Mouse (Mus musculus) testis, adult 2 months (tissue): ENCODE data around the gene Kdr.

Source experiments
- CTCF ChIP-seq: fragments of 200-500 bp; IDR thresholded peaks from 2 replicates; pipeline ENCODE4 v1.5.1; 2012; ENCODE audit warnings: low read depth, mild to moderate bottlenecking, inconsistent platforms, low read length, moderate library complexity; ENCODE audit not compliant: control insufficient read depth, insufficient read depth, insufficient replicate concordance
- POLR2A ChIP-seq: fragments of 200-500 bp; IDR thresholded peaks from 2 replicates; pipeline ENCODE4 v1.6.1; 2012; ENCODE audit warnings: low read depth, mild to moderate bottlenecking, inconsistent platforms, low read length, moderate library complexity; ENCODE audit not compliant: control insufficient read depth

DNA sequence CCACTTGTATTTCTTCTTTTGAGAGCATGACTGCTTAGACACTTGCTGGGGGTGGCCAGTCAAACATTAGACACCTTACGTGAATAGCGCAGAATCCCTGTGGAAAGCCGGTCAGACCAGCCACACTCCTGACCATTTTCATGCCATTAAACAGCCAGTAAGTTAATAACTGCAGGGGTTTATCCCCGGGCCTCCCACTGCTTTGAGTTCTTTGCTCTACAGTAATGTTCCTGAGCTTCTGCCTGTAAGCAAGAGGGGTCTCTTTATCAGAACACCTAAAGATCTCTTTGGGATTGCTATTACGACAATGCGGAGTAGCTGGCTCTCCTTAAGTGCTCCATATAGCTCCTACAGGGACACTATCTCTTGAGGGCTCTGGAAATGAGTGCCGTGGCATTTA, 58.7 kb downstream of the Kdr start:
- TF ChIP-seq POLR2A (no peak), CTCF (no peak)
